Mouse (Mus musculus): ENCODE results near the gene Tsc2. TPM values are rescaled to one million over a fixed set of nuclear protein-coding genes. Genes with fewer than 3 reads are reported as not detected.

The Tsc2 gene
- total RNA-seq, 1 experiment from 2014 or later = 100 TPM

- DNase-seq = no peak
Observed at GRCm38 (mm10) chr17:24647493-24647892, 15.1 kb upstream of the Tsc2 start.

DNA sequence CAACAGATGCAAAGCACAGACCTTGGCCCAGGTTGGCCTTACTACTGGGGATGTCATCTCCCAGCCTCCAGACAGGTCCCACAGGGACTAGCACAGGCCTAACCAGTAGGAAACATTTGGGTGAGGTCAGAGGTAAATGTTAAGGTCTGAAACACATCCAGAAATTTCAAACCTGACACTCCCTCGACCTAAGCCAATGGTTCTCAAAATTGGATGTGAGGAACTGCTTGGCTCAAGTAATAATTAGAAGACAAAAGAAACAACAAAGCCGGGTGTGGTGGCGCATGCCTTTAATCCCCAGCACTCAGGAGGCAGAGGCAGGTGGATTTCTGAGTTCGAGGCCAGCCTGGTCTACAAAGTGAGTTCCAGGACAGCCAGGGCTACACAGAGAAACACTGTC lies 14.0 kb upstream of the Tsc2 start:
- no peak for DNase-seq

- no peak for DNase-seq
Observed at GRCm38 (mm10) chr17:24645916-24646315, 13.5 kb upstream of the Tsc2 start.

GRCm38 (mm10) chr17:24644875-24645721 lies 12.7 kb upstream of the Tsc2 start:
- DNase-seq = peak; percentile 68

DNA sequence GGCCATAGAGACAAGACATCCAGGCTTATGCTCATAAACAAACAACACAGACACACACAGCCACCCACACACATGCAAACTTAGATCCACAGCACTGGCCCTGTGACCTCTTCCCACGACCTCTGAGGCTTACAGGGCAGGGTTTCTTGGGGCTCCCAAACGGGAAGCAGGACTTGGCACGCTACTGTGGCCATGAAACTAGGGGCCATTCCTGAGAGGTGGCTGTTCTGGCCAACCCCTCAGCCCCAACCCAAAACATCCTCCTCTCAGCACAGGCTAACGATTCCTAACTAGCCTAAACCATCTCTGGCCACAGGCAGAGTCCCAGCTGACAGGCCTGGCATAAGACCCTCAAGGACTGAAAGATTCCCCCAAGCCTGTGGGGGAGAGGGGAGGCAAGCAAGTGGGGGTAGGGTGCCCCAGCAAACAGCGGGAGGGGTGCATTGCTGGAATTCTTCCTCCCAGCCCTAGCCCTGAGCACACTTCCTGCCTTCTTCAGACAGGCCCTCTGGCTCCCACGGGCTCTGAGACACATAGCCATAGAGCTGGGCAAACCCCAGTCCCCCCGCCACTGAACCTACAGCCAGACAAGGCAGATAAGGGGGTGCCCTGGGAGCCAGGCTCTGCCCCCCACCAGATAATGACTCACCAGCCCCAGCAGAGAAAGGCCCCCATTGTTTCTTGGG lies 11.7 kb upstream of the Tsc2 start:
- DNase-seq = peak; percentile 26

DNA sequence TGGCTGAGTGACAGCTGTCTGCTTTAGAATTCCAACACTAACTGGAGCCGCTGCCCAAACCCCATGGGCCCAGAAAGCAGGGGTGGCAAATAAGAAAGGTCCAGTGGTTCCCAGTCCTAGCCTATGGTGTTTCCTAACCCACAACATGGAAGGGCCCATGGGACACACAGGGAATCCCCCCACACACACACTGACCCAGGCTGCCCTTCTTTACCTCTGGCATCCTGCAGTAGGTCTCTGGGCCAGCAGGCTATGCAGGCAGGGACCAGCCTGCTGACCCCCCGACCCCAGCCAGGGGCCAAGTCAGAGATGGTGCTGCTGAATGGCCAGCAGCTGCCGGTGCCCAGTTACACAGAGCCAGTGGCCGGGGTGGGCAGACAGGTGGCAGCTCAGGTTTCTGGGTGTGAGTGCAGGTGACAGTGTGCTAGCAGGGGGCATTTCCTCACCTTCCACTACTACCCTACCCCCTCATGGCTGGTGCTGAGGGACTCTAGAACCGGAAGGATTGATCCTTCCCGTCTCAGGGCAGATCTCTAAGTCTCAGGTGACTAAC lies 10.4 kb upstream of the Tsc2 start:
- DNase-seq = no peak

GRCm38 (mm10) chr17:24641944-24642343 lies 9.5 kb upstream of the Tsc2 start:
- no peak for DNase-seq

DNA sequence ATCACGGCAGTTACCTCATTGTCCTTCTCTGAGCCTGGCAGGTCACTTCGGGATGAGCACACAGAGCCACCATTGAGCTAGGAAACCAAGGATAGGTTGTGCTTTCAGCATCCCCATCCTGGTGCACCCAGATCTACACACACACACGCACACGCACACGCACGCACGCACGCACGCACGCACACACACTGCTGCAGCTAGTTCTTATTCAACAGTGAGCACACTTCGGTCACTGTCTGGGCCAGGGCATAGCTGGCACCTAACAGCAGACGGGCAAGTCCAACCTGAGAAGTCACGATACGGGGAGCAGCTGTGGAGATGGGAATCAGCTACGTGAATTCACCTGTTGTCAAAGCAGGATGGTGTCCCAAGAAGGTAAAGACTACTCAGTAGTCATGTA lies 8.2 kb upstream of the Tsc2 start:
- DNase-seq = no peak

GRCm38 (mm10) chr17:24640119-24640518 lies 7.7 kb upstream of the Tsc2 start:
- DNase-seq = no peak

GRCm38 (mm10) chr17:24639571-24639988 lies 7.2 kb upstream of the Tsc2 start:
- no peak for DNase-seq

DNA sequence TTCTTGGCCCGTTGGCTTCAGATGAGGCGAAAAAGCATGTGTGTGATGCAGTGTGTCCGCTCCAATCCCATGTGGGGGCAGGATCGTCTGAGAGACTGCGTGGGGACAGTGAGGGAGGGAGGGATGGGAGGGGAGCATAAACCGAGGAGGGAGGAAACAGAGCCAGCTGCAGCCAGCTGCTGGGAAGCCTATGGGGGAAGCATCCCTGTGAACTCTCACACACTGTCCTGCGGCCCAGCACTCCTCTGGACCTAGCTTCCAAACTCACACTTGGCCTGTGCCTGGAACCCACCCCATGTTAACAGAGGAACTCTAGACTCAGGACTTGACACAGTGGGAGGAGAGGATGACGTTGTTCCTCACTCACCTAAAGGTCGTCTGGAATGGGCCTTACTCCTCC lies 6.4 kb upstream of the Tsc2 start:
- peak; percentile 20 for DNase-seq

GRCm38 (mm10) chr17:24638214-24638613 lies 5.8 kb upstream of the Tsc2 start:
- DNase-seq = peak; percentile 39

GRCm38 (mm10) chr17:24636781-24637481 lies 4.5 kb upstream of the Tsc2 start:
- no peak for DNase-seq

DNA sequence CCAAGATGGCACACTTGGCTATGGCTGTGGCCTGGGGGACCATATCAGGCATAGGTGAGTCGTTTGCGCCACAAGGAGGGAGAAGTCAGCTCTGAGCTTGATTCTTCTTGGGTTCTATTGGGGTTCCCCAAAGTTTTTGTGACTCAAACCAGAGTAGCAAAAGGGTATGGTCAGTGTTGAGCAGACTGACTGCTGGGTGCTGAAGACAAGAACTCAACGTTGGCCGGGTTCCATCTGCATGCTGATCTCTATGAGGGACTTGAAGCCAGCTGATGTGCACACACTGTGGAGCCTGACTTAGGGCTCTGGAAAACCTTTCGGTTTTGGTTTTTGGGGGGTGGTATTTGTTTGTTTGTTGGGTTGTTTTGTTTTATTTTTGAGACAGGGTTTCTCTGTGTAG lies 3.3 kb upstream of the Tsc2 start:
- no peak for DNase-seq

- DNase-seq = peak; percentile 33
Observed at GRCm38 (mm10) chr17:24635024-24635423, 2.6 kb upstream of the Tsc2 start.

- DNase-seq = no peak
Observed at GRCm38 (mm10) chr17:24633831-24634230, 1.4 kb upstream of the Tsc2 start.

DNA sequence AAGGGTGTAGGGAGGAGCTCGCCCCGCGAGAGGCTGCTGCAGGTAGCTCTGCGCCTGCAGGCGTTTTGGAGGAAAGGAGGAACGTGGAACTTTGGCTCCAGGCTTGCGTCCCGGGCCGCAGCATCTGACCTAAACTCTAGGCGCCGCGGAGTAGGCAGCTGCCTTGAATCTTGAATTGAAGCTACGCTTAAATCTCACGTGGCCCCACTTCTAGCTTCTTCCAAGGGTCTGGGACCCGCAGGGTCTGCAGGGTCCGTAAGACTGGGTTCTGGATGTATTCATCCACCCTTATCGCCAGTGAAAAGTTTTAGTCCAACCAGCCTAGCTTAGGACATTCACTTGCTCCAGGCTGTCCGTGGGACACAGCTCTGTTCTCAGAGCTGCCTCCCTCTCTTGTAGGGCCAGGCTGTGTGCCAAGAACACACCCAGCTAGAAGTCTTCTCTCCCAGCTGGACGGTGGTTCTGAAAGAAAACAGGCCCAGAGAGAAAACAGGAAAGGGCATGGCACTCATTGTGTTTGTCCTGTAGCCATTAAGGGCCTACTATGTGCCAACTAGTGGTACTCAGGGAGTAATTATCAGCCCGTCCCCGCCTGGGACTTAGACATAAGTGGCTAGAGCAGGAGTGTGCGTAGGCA lies 501 bp upstream of the Tsc2 start:
- DNase-seq = peak; percentile 76

DNA sequence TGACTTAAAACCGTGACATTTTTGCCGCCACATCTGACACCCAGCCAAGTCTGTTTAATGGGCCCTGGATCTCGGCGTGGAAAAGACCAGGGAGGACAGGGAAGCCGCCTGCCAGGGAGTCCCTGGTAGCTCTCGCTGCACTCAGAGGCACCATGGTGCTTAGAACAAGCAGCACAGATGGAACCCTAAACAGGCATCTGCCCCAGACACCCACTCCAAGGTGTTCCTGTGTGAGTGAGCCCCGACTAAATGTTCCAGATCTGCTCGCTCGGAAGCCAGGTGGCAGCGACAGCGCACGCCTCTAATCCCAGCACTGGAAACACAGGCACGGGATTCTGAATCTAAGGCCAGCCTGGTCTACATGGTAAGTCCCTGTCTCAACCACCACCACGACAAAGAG lies 2.4 kb downstream of the Tsc2 start:
- no peak for DNase-seq

- DNase-seq = peak; percentile 83
Observed at GRCm38 (mm10) chr17:24628646-24629045, 3.8 kb downstream of the Tsc2 start.

DNA sequence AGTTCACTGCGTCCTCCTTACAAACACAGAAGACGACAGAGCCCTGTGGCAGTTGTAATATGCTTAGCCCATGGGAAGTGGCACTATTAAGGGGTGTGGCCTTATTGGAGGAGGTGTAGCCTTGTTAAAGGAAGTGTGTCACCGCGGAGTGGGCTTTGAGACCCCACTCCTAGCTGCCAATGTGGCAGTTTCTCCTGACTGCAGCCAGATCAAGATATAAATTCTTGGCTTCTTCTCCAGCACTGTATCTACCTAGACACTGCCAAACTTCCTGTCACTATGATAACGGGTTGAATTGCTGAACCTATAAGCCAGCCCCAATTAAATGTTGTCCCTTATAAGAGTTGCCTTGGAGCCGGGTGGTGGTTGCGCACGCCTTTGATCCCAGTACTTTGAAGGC lies 7.0 kb downstream of the Tsc2 start:
- DNase-seq = no peak

GRCm38 (mm10) chr17:24617561-24618194 lies 14.8 kb downstream of the Tsc2 start:
- DNase-seq = no peak

- DNase-seq = no peak
Observed at GRCm38 (mm10) chr17:24610711-24611110, 21.7 kb downstream of the Tsc2 start.

All from adrenal gland, postnatal 14 days (tissue).